Mouse (Mus musculus): Measurements from ENCODE around the gene Gm11554. TPM values are rescaled to one million over a fixed set of nuclear protein-coding genes. Genes with fewer than 3 reads are reported as not detected.
"Not testable (repeated sequence)": the region's sequence is repeated elsewhere in the genome, so short reads cannot be mapped to it uniquely, and the experiment has no call there.

The Gm11554 gene
- polyA plus RNA-seq, 1 experiment, result not detected

GRCm38 (mm10) chr11:99793367-99793766 lies 10.9 kb downstream of the Gm11554 start, which contains the start of gene Gm11596:
Gm11596 (minus strand) TSS chr11:99793467.
- H3K9me3 ChIP-seq (replicated peaks; ENCODE audit: control insufficient read depth, insufficient read depth, low read length, poor library complexity, severe bottlenecking), result no peaks in the 10 kb centered on the region

GRCm38 (mm10) chr11:99784900-99785299 lies 19.3 kb downstream of the Gm11554 start, which contains the start of gene Krtap4-9:
Krtap4-9 (plus strand) TSS chr11:99785200.
- not testable (repeated sequence) for H3K27me3 ChIP-seq (ENCODE audit: control insufficient read depth, insufficient read depth, low read length, poor library complexity, severe bottlenecking); H3K4me3 ChIP-seq (ENCODE audit: low read depth, low read length); H3K27ac ChIP-seq (ENCODE audit: insufficient read depth, low read length); H3K36me3 ChIP-seq (ENCODE audit: control insufficient read depth, insufficient read depth, low read length, poor library complexity, severe bottlenecking); H3K9ac ChIP-seq (ENCODE audit: low read depth, poor library complexity, severe bottlenecking); H3K9me3 ChIP-seq (replicated peaks; ENCODE audit: control insufficient read depth, insufficient read depth, low read length, poor library complexity, severe bottlenecking); H3K4me1 ChIP-seq (ENCODE audit: control insufficient read depth, insufficient read depth, low read length)

More at GRCm38 (mm10) chr11:99793367-99793766, 10.9 kb downstream of the Gm11554 start, which contains the start of gene Gm11596:
- Histone ChIP-seq H3K27ac (ENCODE audit: insufficient read depth, low read length) (no peak within 1 kb of the TSS), H3K27me3 (ENCODE audit: control insufficient read depth, insufficient read depth, low read length, poor library complexity, severe bottlenecking) (no peaks in the 10 kb centered on the region; the same call in 1 of the 2 replicates), H3K4me3 (ENCODE audit: low read depth, low read length) (no peak within 1 kb of the TSS), H3K9ac (ENCODE audit: low read depth, poor library complexity, severe bottlenecking) (no peak within 1 kb of the TSS), H3K36me3 (ENCODE audit: control insufficient read depth, insufficient read depth, low read length, poor library complexity, severe bottlenecking) (no peaks in the 10 kb centered on the region), H3K4me1 (ENCODE audit: control insufficient read depth, insufficient read depth, low read length) (no peaks in the 10 kb centered on the region)
- TF ChIP-seq EP300 (IDR thresholded peaks at IDR 0.05; ENCODE audit: insufficient read depth, low read depth, low read length) (no peak), POLR2A (IDR thresholded peaks at IDR 0.05; ENCODE audit: insufficient read depth, low read length) (no peak), CTCF (IDR thresholded peaks at IDR 0.05; ENCODE audit: low read depth, low read length) (no peak)

GRCm38 (mm10) chr11:99780604-99781003 lies 23.6 kb downstream of the Gm11554 start, which contains the start of gene Krtap4-8:
Krtap4-8 (minus strand) TSS chr11:99780704.
- Histone ChIP-seq H3K9me3 (replicated peaks; ENCODE audit: control insufficient read depth, insufficient read depth, low read length, poor library complexity, severe bottlenecking) (no peaks in the 10 kb centered on the region), H3K4me1 (ENCODE audit: control insufficient read depth, insufficient read depth, low read length) (no peaks in the 10 kb centered on the region), H3K36me3 (ENCODE audit: control insufficient read depth, insufficient read depth, low read length, poor library complexity, severe bottlenecking) (no peaks in the 10 kb centered on the region), H3K27me3 (ENCODE audit: control insufficient read depth, insufficient read depth, low read length, poor library complexity, severe bottlenecking) (no peaks in the 10 kb centered on the region), H3K4me3 (ENCODE audit: low read depth, low read length) (no peak within 1 kb of the TSS), H3K27ac (ENCODE audit: insufficient read depth, low read length) (no peak within 1 kb of the TSS), H3K9ac (ENCODE audit: low read depth, poor library complexity, severe bottlenecking) (no peak within 1 kb of the TSS)
- TF ChIP-seq POLR2A (IDR thresholded peaks at IDR 0.05; ENCODE audit: insufficient read depth, low read length) (no peak), CTCF (IDR thresholded peaks at IDR 0.05; ENCODE audit: low read depth, low read length) (no peak), EP300 (IDR thresholded peaks at IDR 0.05; ENCODE audit: insufficient read depth, low read depth, low read length) (no peak)

- H3K4me1 ChIP-seq (ENCODE audit: control insufficient read depth, insufficient read depth, low read length), result no peaks in the 10 kb centered on the region
- TF ChIP-seq EP300 (IDR thresholded peaks at IDR 0.05; ENCODE audit: insufficient read depth, low read depth, low read length) (no peak), CTCF (IDR thresholded peaks at IDR 0.05; ENCODE audit: low read depth, low read length) (no peak), POLR2A (IDR thresholded peaks at IDR 0.05; ENCODE audit: insufficient read depth, low read length) (no peak)
- H3K9me3 ChIP-seq (replicated peaks; ENCODE audit: control insufficient read depth, insufficient read depth, low read length, poor library complexity, severe bottlenecking), result no peaks in the 10 kb centered on the region
- H3K4me3 ChIP-seq (ENCODE audit: low read depth, low read length), result no peak overlapping the region
- H3K9ac ChIP-seq (ENCODE audit: low read depth, poor library complexity, severe bottlenecking), result no peak overlapping the region
- H3K27ac ChIP-seq (ENCODE audit: insufficient read depth, low read length), result no peak overlapping the region
- H3K36me3 ChIP-seq (ENCODE audit: control insufficient read depth, insufficient read depth, low read length, poor library complexity, severe bottlenecking), result no peaks in the 10 kb centered on the region
- no peaks in the 10 kb centered on the region for H3K27me3 ChIP-seq (ENCODE audit: control insufficient read depth, insufficient read depth, low read length, poor library complexity, severe bottlenecking)
Measured at GRCm38 (mm10) chr11:99778401-99778800, 25.8 kb downstream of the Gm11554 start.

GRCm38 (mm10) chr11:99772813-99773212 lies 31.4 kb downstream of the Gm11554 start, which contains the start of gene Gm11595:
Gm11595 (minus strand) TSS chr11:99772913.
- not testable (repeated sequence) for H3K9me3 ChIP-seq (replicated peaks; ENCODE audit: control insufficient read depth, insufficient read depth, low read length, poor library complexity, severe bottlenecking); H3K4me3 ChIP-seq (ENCODE audit: low read depth, low read length); H3K27ac ChIP-seq (ENCODE audit: insufficient read depth, low read length); H3K27me3 ChIP-seq (ENCODE audit: control insufficient read depth, insufficient read depth, low read length, poor library complexity, severe bottlenecking); H3K36me3 ChIP-seq (ENCODE audit: control insufficient read depth, insufficient read depth, low read length, poor library complexity, severe bottlenecking); H3K4me1 ChIP-seq (ENCODE audit: control insufficient read depth, insufficient read depth, low read length); H3K9ac ChIP-seq (ENCODE audit: low read depth, poor library complexity, severe bottlenecking)

- no peak overlapping the region for H3K9ac ChIP-seq (ENCODE audit: low read depth, poor library complexity, severe bottlenecking)
- no peaks in the 10 kb centered on the region for H3K9me3 ChIP-seq (replicated peaks; ENCODE audit: control insufficient read depth, insufficient read depth, low read length, poor library complexity, severe bottlenecking)
- H3K36me3 ChIP-seq (ENCODE audit: control insufficient read depth, insufficient read depth, low read length, poor library complexity, severe bottlenecking), result no peaks in the 10 kb centered on the region
- no peaks in the 10 kb centered on the region for H3K4me1 ChIP-seq (ENCODE audit: control insufficient read depth, insufficient read depth, low read length)
- no peak overlapping the region for H3K4me3 ChIP-seq (ENCODE audit: low read depth, low read length)
- H3K27me3 ChIP-seq (ENCODE audit: control insufficient read depth, insufficient read depth, low read length, poor library complexity, severe bottlenecking), result no peaks in the 10 kb centered on the region
- TF ChIP-seq EP300 (IDR thresholded peaks at IDR 0.05; ENCODE audit: insufficient read depth, low read depth, low read length) (no peak), POLR2A (IDR thresholded peaks at IDR 0.05; ENCODE audit: insufficient read depth, low read length) (no peak), CTCF (IDR thresholded peaks at IDR 0.05; ENCODE audit: low read depth, low read length) (no peak)
- H3K27ac ChIP-seq (ENCODE audit: insufficient read depth, low read length), result no peak overlapping the region
Measured at GRCm38 (mm10) chr11:99768410-99768809, 35.8 kb downstream of the Gm11554 start.

Measured in ES-Bruce4 (cell line).